Mouse (Mus musculus) hindbrain, embryonic 11.5 days (tissue): ENCODE results near the gene Atp2b2. TPM values are rescaled to one million over a fixed set of nuclear protein-coding genes. Genes with fewer than 3 reads are reported as not detected.
"Not testable (repeated sequence)": the region's sequence is repeated elsewhere in the genome, so short reads cannot be mapped to it uniquely, and the experiment has no call there.

Source experiments
- ATAC-seq: fragments of 200-750 bp; cut with Nextera tagmentation; 2 replicates; pipeline ENCODE4 v1.8.0; 2017; ENCODE audit warnings: mild to moderate bottlenecking, moderate TSS enrichment, moderate library complexity; ENCODE audit not compliant: low FRiP score
- DNase-seq: peaks from one replicate; pipeline ENCODE4 v3.0.0-alpha.2; 2015; ENCODE audit warnings: low spot score
- H3K27ac ChIP-seq: fragments of 300-500 bp; sonication (generic); 2 replicates; pipeline ENCODE4 v1.5.1; 2014; ENCODE audit warnings: mild to moderate bottlenecking, low read depth, low read length
- H3K27me3 ChIP-seq: fragments of 300-500 bp; sonication (generic); 2 replicates; pipeline ENCODE4 v1.6.1; 2014; ENCODE audit warnings: mild to moderate bottlenecking, low read length, moderate library complexity, mixed read lengths; ENCODE audit not compliant: control insufficient read depth, insufficient read depth
- H3K36me3 ChIP-seq: fragments of 300-500 bp; sonication (generic); 2 replicates; pipeline ENCODE4 v1.6.1; 2014; ENCODE audit warnings: mild to moderate bottlenecking, low read length, moderate library complexity, mixed read lengths; ENCODE audit not compliant: control insufficient read depth, insufficient read depth
- H3K4me1 ChIP-seq: fragments of 300-500 bp; sonication (generic); replicated peaks from 2 replicates; pipeline ENCODE4 v1.6.1; 2014; ENCODE audit warnings: low read length, mixed read lengths; ENCODE audit not compliant: control insufficient read depth, insufficient read depth
- H3K4me2 ChIP-seq: fragments of 300-500 bp; sonication (generic); replicated peaks from 2 replicates; pipeline ENCODE4 v1.6.1; 2014; ENCODE audit warnings: mild to moderate bottlenecking, low read depth, low read length
- H3K4me3 ChIP-seq: fragments of 300-500 bp; sonication (generic); 2 replicates; pipeline ENCODE4 v1.5.1; 2014; ENCODE audit warnings: low read depth, low read length
- H3K9ac ChIP-seq: fragments of 300-500 bp; sonication (generic); 2 replicates; pipeline ENCODE4 v1.6.1; 2014; ENCODE audit warnings: low read depth, low read length
- H3K9me3 ChIP-seq: fragments of 300-500 bp; sonication (generic); 2 replicates; pipeline ENCODE4 v1.6.1; 2016; ENCODE audit warnings: low read length; ENCODE audit not compliant: control insufficient read depth
- WGBS: fragments of 180-500 bp; shearing (Covaris S2); extraction: QIAGEN DNeasy Blood & Tissue Kit; methylation state at CpG from one replicate; pipeline ENCODE4 v1.1.7; 2014; 5-methylcytosine and 5-hydroxymethylcytosine counted together
- polyA plus RNA-seq: library from polyadenylated mRNA; unstranded; fragments of >200 nt; fragmentation: Nextera tagmentation; extraction: Ambion mirVana; gene quantifications from 2 replicates; pipeline ENCODE4 v1.2.1, GENCODE M21; 2014

Gene Atp2b2
- polyA plus RNA-seq, 1 experiment from 2014 or later = 5.2 TPM

GRCm38 (mm10) chr6:113731296-113731695 lies 311.1 kb downstream of the Atp2b2 start:
- 92% methylated on average over 3 of the region's 3 CpGs for WGBS
- Histone ChIP-seq H3K9me3 (no peaks in the 10 kb centered on the region), H3K27me3 (no peaks in the 10 kb centered on the region), H3K36me3 (no peaks in the 10 kb centered on the region; the same call in none of the 2 replicates), H3K27ac (no peak overlapping the region), H3K4me2 (no peak overlapping the region), H3K4me3 (no peak overlapping the region), H3K9ac (no peak overlapping the region), H3K4me1 (no peaks in the 10 kb centered on the region)
- DNase-seq (no peak), ATAC-seq (no peak)

DNA sequence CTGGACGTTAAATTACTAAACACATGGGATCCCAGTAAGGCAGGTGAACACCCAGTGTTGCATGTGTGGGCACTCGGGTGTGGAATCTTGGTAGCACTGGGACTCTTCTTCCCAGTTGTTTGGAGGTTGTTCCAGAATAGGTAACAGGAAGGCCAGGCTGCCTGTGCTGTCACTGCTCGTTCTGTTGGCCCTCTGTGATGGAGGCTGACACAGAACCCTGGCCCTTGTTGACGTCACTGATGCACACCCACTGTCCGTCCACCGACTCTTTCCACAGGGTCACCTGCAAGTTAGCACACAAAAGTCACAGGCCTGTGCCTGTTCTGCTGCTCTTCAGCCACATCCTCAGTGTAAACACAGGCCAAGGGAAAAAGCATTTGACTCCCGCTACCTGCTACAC lies 314.2 kb downstream of the Atp2b2 start:
- ATAC-seq (no peak), DNase-seq (no peak)
- no peak overlapping the region for H3K27ac ChIP-seq
- no peak overlapping the region for H3K4me3 ChIP-seq
- H3K9me3 ChIP-seq = no peaks in the 10 kb centered on the region
- 89% methylated on average over 7 of the region's 7 CpGs for WGBS
- no peaks in the 10 kb centered on the region; the same call in none of the 2 replicates for H3K36me3 ChIP-seq
- no peak overlapping the region for H3K4me2 ChIP-seq
- no peaks in the 10 kb centered on the region for H3K27me3 ChIP-seq
- no peaks in the 10 kb centered on the region for H3K4me1 ChIP-seq
- H3K9ac ChIP-seq = no peak overlapping the region

DNA sequence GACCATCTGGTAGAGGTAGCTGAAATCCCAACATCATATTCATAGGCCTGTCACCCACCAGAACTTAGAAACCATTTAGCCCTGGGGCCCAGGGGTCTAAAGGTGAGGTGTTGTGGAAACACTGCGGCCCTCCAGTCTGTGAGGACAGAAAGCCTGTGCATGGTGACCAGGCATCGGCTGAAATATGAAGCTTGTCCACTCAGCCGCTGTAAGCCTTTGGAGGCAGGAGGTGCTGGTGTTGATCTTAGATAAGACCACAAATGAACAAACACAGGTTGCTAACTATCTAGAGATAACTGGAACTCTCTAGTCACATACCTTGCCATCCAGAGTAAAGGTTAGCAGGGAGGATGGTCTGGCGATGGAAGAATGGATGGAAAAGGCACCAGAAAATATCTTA lies 321.4 kb downstream of the Atp2b2 start:
- DNase-seq = no peak

DNA sequence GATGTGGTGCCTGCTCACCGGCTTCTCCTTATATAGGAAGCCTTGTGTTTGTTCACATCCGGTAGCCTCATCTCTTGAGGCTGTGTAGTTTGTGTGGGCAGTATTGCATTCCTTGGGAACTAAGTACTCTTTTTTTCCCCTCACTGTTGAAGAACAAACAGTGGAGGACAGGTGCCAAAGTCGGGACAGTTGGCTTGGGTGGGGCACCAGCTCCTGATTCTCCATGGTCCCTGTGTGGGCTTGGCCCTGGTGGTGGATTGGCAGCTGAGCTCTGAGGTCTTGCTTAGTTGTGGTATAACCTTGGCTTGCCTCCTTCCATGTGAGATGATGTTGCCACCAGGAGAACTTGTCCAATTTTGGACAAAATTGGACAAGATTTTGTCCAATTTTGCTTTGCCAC lies 322.5 kb downstream of the Atp2b2 start, which contains the start of gene Ghrl:
TSS of gene Ghrl (minus strand) at position 3 of the 400 bp plus-strand sequence.
- Histone ChIP-seq H3K4me2 (no peak within 1 kb of the TSS), H3K4me1 (no peaks in the 10 kb centered on the region)
- DNase-seq = no peak

More for the DNA sequence above, 321.4 kb downstream of the Atp2b2 start:
- H3K36me3 ChIP-seq = no peaks in the 10 kb centered on the region; the same call in 1 of the 2 replicates
- no peak overlapping the region for H3K9ac ChIP-seq
- no peaks in the 10 kb centered on the region for H3K4me1 ChIP-seq
- 95% methylated on average over 4 of the region's 4 CpGs for WGBS
- no peaks in the 10 kb centered on the region for H3K9me3 ChIP-seq
- H3K4me3 ChIP-seq = no peak overlapping the region
- no peak overlapping the region for H3K27ac ChIP-seq
- ATAC-seq = no peak
- H3K27me3 ChIP-seq = no peaks in the 10 kb centered on the region
- H3K4me2 ChIP-seq = no peak overlapping the region

DNA sequence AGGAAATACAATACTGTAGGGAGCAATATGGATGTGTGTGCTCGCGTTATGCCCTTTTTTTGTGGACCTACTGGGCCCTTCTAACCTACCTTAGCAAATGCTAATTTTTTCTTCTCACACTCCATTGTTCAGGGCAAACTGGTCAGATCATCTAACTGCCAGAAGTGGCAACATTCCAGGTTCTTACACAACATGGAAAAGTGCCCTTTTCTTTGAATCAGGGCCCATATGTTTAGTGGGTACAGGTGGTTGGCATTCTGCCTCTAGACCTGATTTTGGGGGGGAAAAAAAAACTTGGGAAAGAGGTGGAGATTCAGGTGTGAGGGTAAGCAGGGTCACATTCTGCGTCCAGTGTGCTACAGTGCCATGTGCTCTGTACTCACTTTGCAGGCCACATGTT lies 324.9 kb downstream of the Atp2b2 start:
- 86% methylated on average over 3 of the region's 3 CpGs for WGBS
- Histone ChIP-seq H3K9ac (no peak overlapping the region), H3K27ac (no peak overlapping the region), H3K4me2 (no peak overlapping the region), H3K4me3 (no peak overlapping the region), H3K4me1 (no peaks in the 10 kb centered on the region), H3K36me3 (no peaks in the 10 kb centered on the region; the same call in 1 of the 2 replicates), H3K9me3 (no peaks in the 10 kb centered on the region), H3K27me3 (no peaks in the 10 kb centered on the region)
- ATAC-seq = no peak
- no peak for DNase-seq

More for the DNA sequence above, 322.5 kb downstream of the Atp2b2 start, which contains the start of gene Ghrl:
- Histone ChIP-seq H3K4me3 (no peak within 1 kb of the TSS), H3K36me3 (no peaks in the 10 kb centered on the region; the same call in 1 of the 2 replicates), H3K9me3 (no peaks in the 10 kb centered on the region), H3K9ac (no peak within 1 kb of the TSS), H3K27me3 (no peaks in the 10 kb centered on the region), H3K27ac (no peak within 1 kb of the TSS)
- whole genome bisulfite sequencing = 90% methylated on average over 3 of the region's 3 CpGs
- ATAC-seq = no peak

DNA sequence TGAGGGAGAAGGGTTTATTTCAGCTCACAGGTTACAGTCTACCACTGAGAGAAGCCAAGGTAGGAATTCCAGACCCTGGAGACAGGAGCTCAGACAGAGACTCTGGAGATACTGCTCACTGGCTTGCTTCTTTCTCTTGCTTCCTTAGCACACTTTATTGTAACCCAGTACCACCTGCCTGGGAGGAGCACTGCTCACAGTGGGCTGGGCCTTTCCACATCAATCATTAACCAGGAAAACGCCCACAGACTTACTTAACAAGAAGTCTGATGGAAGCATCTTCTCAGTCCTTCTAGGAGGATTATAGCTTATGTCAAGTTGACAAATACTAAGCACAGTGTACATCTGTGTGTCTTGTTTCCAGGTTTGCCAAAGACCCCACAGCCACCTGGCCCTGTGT lies 327.6 kb downstream of the Atp2b2 start:
- no peak for DNase-seq

GRCm38 (mm10) chr6:113714276-113714675 lies 328.1 kb downstream of the Atp2b2 start:
- Histone ChIP-seq H3K36me3 (peaks cover 5% of the 10 kb centered on the region; the same call in 1 of the 2 replicates), H3K4me3 (no peak overlapping the region), H3K27ac (no peak overlapping the region), H3K4me2 (no peak overlapping the region), H3K9ac (no peak overlapping the region), H3K27me3 (no peaks in the 10 kb centered on the region), H3K9me3 (no peaks in the 10 kb centered on the region), H3K4me1 (no peaks in the 10 kb centered on the region)
- ATAC-seq (no peak), DNase-seq (no peak)
- 89% methylated on average over 2 of the region's 2 CpGs for WGBS

More for the DNA sequence above, 327.6 kb downstream of the Atp2b2 start:
- Histone ChIP-seq H3K4me1 (no peaks in the 10 kb centered on the region), H3K9me3 (no peaks in the 10 kb centered on the region), H3K27ac (no peak overlapping the region), H3K27me3 (no peaks in the 10 kb centered on the region), H3K4me2 (no peak overlapping the region), H3K9ac (no peak overlapping the region), H3K4me3 (no peak overlapping the region), H3K36me3 (peaks cover 3% of the 10 kb centered on the region; the same call in 1 of the 2 replicates)
- 71% methylated on average over 1 of the region's 1 CpGs for WGBS
- no peak for ATAC-seq

- not testable (repeated sequence) for H3K27ac ChIP-seq, H3K9ac ChIP-seq, ATAC-seq, H3K27me3 ChIP-seq, DNase-seq, H3K4me1 ChIP-seq, H3K4me2 ChIP-seq, H3K9me3 ChIP-seq, H3K36me3 ChIP-seq, H3K4me3 ChIP-seq
- WGBS = 96% methylated on average over 5 of the region's 5 CpGs
Measured at GRCm38 (mm10) chr6:113713389-113713788, 329.0 kb downstream of the Atp2b2 start.

- Histone ChIP-seq H3K36me3 (peaks cover 10% of the 10 kb centered on the region), H3K4me1 (no peaks in the 10 kb centered on the region), H3K27me3 (no peaks in the 10 kb centered on the region), H3K27ac (no peak overlapping the region), H3K4me3 (no peak overlapping the region), H3K9ac (no peak overlapping the region), H3K4me2 (no peak overlapping the region), H3K9me3 (no peaks in the 10 kb centered on the region)
- no peak for DNase-seq
- no peak for ATAC-seq
- WGBS = 96% methylated on average over 3 of the region's 3 CpGs
Measured at GRCm38 (mm10) chr6:113712718-113713117, 329.7 kb downstream of the Atp2b2 start.
